Mouse (Mus musculus) embryonic facial prominence, embryonic 10.5 days (tissue): ENCODE data around the gene Camkk2. TPM values are rescaled to one million over a fixed set of nuclear protein-coding genes. Genes with fewer than 3 reads are reported as not detected.
A peak's percentile ranks its signal among the peaks of the same experiment; 100 is the strongest.

Experiments used
- DNase-seq: peaks from one replicate; pipeline ENCODE4 v3.0.0-alpha.2; 2017; ENCODE audit warnings: low spot score
- H3K27ac ChIP-seq: fragments of 300-500 bp; sonication (generic); replicated peaks from 2 replicates; pipeline ENCODE4 v1.5.1; 2016; ENCODE audit warnings: mild to moderate bottlenecking
- H3K27me3 ChIP-seq: fragments of 300-500 bp; sonication (generic); replicated peaks from 2 replicates; pipeline ENCODE4 v1.6.1; 2016; ENCODE audit warnings: low read depth, mild to moderate bottlenecking; ENCODE audit not compliant: poor library complexity, severe bottlenecking
- H3K36me3 ChIP-seq: fragments of 300-500 bp; sonication (generic); replicated peaks from 2 replicates; pipeline ENCODE4 v1.6.1; 2016; ENCODE audit warnings: mild to moderate bottlenecking, moderate library complexity
- H3K4me1 ChIP-seq: fragments of 300-500 bp; sonication (generic); 2 replicates; pipeline ENCODE4 v1.6.1; 2016
- H3K4me3 ChIP-seq: fragments of 300-500 bp; sonication (generic); 2 replicates; pipeline ENCODE4 v1.5.1; 2016; ENCODE audit warnings: mild to moderate bottlenecking, moderate library complexity
- H3K9me3 ChIP-seq: fragments of 300-500 bp; sonication (generic); 2 replicates; pipeline ENCODE4 v1.6.1; 2016; ENCODE audit warnings: mild to moderate bottlenecking
- WGBS: fragments of 180-500 bp; shearing (Covaris S2); methylation state at CpG from one replicate; pipeline ENCODE4 v1.1.7; 2016; 5-methylcytosine and 5-hydroxymethylcytosine counted together
- polyA plus RNA-seq: library from polyadenylated mRNA; unstranded; fragments of >200 nt; fragmentation: Nextera tagmentation; extraction: Ambion mirVana; gene quantifications from 2 replicates; pipeline ENCODE4 v1.2.1, GENCODE M21; 2016

Camkk2 gene
- polyA plus RNA-seq, 1 experiment from 2014 or later, result 26.3 TPM

- no peak for DNase-seq
- no peaks in the 10 kb centered on the region for H3K9me3 ChIP-seq
- H3K27ac ChIP-seq, result no peak overlapping the region
- 86% methylated on average over 13 of the region's 13 CpGs for WGBS
- no peaks in the 10 kb centered on the region for H3K27me3 ChIP-seq
- peaks cover 98% of the 10 kb centered on the region for H3K36me3 ChIP-seq
- H3K4me1 ChIP-seq, result no peaks in the 10 kb centered on the region
- no peak overlapping the region for H3K4me3 ChIP-seq
Observed at GRCm38 (mm10) chr5:122800345-122801010, 21.3 kb upstream of the Camkk2 start.

GRCm38 (mm10) chr5:122799379-122800344 is 20.5 kb upstream of the Camkk2 start:
- Histone ChIP-seq H3K9me3 (no peaks in the 10 kb centered on the region), H3K4me3 (no peak overlapping the region), H3K4me1 (no peaks in the 10 kb centered on the region), H3K36me3 (peaks cover 98% of the 10 kb centered on the region), H3K27ac (no peak overlapping the region), H3K27me3 (no peaks in the 10 kb centered on the region)
- no peak for DNase-seq
- 90% methylated on average over 17 of the region's 17 CpGs for WGBS

DNA sequence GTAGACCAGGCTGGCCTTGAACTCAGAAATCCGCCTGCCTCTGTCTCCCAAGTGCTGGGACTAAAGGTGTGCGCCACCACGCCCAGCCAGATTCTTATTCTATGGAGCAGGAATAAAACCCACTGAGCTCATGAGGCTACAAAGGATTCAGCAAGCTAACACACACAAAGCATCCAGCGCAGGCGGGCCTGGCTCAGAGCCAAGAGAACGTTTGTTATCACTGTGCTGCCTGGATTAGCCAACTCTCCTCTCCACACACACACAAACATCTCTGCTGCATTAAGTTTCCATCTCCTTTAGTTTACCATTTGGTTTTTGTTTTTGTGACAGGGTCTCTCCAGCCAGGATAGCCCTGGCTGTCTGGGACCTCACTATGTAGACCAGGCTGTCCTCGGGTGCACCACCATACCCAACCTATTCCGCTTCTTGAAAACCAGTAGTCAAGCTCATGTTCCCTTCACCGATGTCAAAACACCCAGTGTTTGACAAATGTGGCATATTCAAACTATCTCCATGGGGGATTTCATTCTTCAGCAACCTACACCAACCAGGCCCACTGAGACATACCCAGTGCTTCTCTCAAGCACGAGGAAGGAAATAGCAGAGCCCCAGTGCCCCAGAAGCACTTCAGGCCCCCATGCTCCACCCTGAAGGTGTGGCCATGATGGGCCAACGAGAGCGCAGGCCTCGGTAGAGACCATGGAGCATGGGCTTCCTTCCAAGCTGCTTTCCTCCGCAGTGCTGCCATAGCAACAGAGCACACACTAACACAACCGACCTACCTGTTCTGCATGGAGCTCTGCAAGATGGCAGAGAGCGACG is 19.6 kb upstream of the Camkk2 start:
- no peak for DNase-seq
- no peaks in the 10 kb centered on the region for H3K9me3 ChIP-seq
- H3K36me3 ChIP-seq, result peaks cover 98% of the 10 kb centered on the region
- H3K27me3 ChIP-seq, result no peaks in the 10 kb centered on the region
- 89% methylated on average over 17 of the region's 17 CpGs for WGBS
- H3K27ac ChIP-seq, result no peak overlapping the region
- H3K4me3 ChIP-seq, result no peak overlapping the region
- no peaks in the 10 kb centered on the region for H3K4me1 ChIP-seq

DNA sequence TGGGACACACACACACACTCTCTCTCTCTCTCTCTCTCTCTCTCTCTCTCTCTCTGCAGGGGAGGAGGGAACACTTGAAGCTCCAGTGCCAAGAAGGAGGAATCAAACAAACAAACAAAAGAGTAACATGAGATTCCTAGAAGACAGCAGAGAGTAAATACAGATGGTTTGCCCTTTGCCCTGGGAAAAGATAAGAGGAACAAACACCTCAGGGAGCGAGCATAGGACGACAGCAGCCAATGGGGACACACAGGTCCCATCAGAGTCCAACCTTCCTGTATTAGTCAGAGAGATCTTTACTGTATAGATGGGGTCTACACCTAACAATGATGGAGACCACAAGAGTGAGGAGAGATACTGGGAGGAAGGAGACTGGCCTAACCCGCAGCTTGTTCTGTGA is 18.7 kb upstream of the Camkk2 start:
- no peak for DNase-seq
- no peaks in the 10 kb centered on the region for H3K9me3 ChIP-seq
- H3K36me3 ChIP-seq, result peaks cover 98% of the 10 kb centered on the region
- H3K27me3 ChIP-seq, result no peaks in the 10 kb centered on the region
- WGBS, result 87% methylated on average over 3 of the region's 3 CpGs
- H3K4me3 ChIP-seq, result no peak overlapping the region
- no peak overlapping the region for H3K27ac ChIP-seq
- no peaks in the 10 kb centered on the region for H3K4me1 ChIP-seq

DNA sequence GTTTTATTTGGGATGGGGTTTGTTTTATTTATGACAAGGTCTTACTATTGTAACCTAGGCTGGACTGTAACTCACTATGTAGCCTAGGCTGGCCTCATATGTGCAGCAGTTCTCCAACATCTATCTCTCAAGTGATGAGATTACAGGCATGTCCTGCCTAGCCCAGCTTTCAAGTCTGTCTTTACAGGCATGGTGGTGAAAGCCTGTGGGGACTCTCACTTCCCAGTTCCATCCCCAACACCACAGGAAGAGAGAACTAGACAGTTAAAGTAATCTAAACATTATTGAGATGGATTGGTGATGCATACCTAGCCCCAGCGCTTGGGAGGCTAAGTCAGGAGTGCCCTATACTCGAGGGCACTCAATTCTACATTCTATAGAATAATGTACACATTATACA is 9.5 kb upstream of the Camkk2 start:
- Histone ChIP-seq H3K27ac (no peak overlapping the region), H3K9me3 (no peaks in the 10 kb centered on the region), H3K27me3 (no peaks in the 10 kb centered on the region), H3K4me3 (no peak overlapping the region), H3K4me1 (0 out of 2 replicates have a peak, but pooled peaks cover 5% of the 10 kb centered on the region), H3K36me3 (peaks cover 88% of the 10 kb centered on the region)
- no peak for DNase-seq
- 96% methylated on average over 2 of the region's 2 CpGs for WGBS

- H3K9me3 ChIP-seq, result no peaks in the 10 kb centered on the region
- H3K4me1 ChIP-seq, result 0 out of 2 replicates have a peak, but pooled peaks cover 5% of the 10 kb centered on the region
- no peak for DNase-seq
- peaks cover 63% of the 10 kb centered on the region for H3K36me3 ChIP-seq
- WGBS, result 70% methylated on average over 12 of the region's 12 CpGs
- H3K27me3 ChIP-seq, result no peaks in the 10 kb centered on the region
- no peak overlapping the region for H3K4me3 ChIP-seq
- H3K27ac ChIP-seq, result no peak overlapping the region
Observed at GRCm38 (mm10) chr5:122786035-122786819, 7.0 kb upstream of the Camkk2 start.

GRCm38 (mm10) chr5:122783726-122784406 is 4.7 kb upstream of the Camkk2 start:
- no peak for DNase-seq
- Histone ChIP-seq H3K27ac (peak overlapping the region; percentile 10; the same call in 1 of the 2 replicates), H3K9me3 (no peaks in the 10 kb centered on the region), H3K27me3 (0 out of 2 replicates have a peak, but pooled peaks cover 4% of the 10 kb centered on the region), H3K36me3 (peaks cover 39% of the 10 kb centered on the region), H3K4me3 (no peak overlapping the region), H3K4me1 (peaks cover 15% of the 10 kb centered on the region; the same call in 1 of the 2 replicates)
- 71% methylated on average over 14 of the region's 14 CpGs for WGBS

GRCm38 (mm10) chr5:122782066-122782465 is 2.9 kb upstream of the Camkk2 start:
- Histone ChIP-seq H3K36me3 (peaks cover 21% of the 10 kb centered on the region), H3K27me3 (0 out of 2 replicates have a peak, but pooled peaks cover 6% of the 10 kb centered on the region), H3K9me3 (no peaks in the 10 kb centered on the region), H3K27ac (no peak overlapping the region), H3K4me1 (peaks cover 25% of the 10 kb centered on the region), H3K4me3 (no peak overlapping the region)
- WGBS, result 64% methylated on average over 1 of the region's 1 CpGs
- DNase-seq, result no peak

DNA sequence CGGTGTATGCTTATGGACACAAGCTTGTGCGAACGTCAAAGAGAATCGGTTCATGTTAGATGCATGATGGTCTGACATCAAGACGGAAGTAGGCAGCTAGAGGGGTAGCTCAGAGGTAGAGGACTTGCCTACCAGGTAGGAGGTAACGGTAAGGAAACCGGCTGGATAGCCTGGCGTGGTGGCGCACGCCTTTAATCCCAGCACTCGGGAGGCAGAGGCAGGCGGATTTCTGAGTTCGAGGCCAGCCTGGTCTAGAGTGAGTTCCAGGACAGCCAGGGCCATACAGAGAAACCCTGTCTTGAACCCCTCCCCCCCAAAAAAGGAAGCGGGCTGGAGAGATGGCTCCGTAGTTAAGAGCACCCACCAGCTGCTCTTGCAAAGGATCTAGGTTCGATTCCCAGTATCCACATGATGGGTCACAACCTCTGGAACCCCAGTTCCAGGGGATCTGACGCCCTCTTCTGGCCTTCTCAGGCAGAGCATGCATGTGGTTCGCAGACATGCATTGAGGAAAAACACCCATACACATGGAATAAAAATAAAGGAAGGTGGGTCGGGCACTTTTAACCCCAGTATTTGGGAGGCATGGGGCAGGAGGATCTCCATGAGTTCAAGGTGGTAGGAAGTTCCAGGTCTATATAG is 1.7 kb upstream of the Camkk2 start:
- WGBS, result 89% methylated on average over 19 of the region's 19 CpGs
- Histone ChIP-seq H3K4me1 (peaks cover 25% of the 10 kb centered on the region), H3K27ac (no peak overlapping the region), H3K4me3 (no peak overlapping the region), H3K27me3 (0 out of 2 replicates have a peak, but pooled peaks cover 6% of the 10 kb centered on the region), H3K36me3 (peaks cover 10% of the 10 kb centered on the region), H3K9me3 (no peaks in the 10 kb centered on the region)
- no peak for DNase-seq

GRCm38 (mm10) chr5:122778231-122779226 is 680 bp downstream of the Camkk2 start:
- Histone ChIP-seq H3K9me3 (no peaks in the 10 kb centered on the region; the same call in 1 of the 2 replicates), H3K36me3 (peaks cover 14% of the 10 kb centered on the region; the same call in 1 of the 2 replicates), H3K4me3 (peak overlapping the region; percentile 90), H3K4me1 (peaks cover 20% of the 10 kb centered on the region), H3K27ac (peak overlapping the region; percentile 93), H3K27me3 (0 out of 2 replicates have a peak, but pooled peaks cover 6% of the 10 kb centered on the region)
- WGBS, result 2% methylated on average over 55 of the region's 55 CpGs
- peak; percentile 65 for DNase-seq
